Mouse (Mus musculus): Measurements from ENCODE around the gene E2f4. TPM values are rescaled to one million over a fixed set of nuclear protein-coding genes. Genes with fewer than 3 reads are reported as not detected.
A peak's percentile ranks its signal among the peaks of the same experiment; 100 is the strongest.
"Not testable (repeated sequence)": the region's sequence is repeated elsewhere in the genome, so short reads cannot be mapped to it uniquely, and the experiment has no call there.

The E2f4 gene
- total RNA-seq, 2 experiments from 2014 or later: 50.5 to 55.7 TPM

DNA sequence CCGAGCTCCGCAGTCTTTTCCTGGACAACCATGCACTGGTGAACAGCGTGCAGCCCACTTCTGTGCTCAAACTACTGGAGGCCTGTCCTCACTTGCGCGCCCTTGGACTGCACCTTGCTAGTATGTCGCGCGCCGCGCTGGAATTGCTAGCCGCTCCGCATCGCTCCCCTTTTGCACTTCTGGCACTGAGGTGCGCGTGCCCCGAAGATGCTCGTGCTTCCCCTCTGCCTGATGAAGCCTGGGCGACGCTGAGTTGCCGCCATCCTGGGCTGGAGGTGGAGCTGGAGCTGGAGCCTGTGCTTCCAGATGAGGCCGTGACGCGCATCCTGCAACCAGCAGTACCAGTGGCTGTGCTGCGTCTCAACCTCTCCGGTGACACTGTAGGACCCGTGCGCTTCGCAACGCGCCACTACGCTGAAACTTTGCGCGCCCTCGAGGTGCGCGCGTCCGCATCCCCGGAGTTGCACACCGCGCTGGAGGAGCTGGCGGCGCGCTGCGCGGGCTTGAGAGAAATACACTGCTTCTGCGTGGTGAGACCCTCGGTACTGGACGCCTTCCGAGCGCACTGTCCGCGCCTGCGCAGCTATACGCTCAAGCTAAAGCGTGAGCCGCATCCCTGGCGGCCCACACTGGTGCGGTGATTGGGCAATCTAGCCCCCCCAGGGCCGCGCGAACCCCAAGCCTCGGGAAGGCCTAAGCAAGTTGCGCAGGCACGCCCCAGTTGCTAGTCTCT lies 29.0 kb upstream of the E2f4 start:
- no peak for DNase-seq (ENCODE audit: low spot score in 2 of 2)

DNA sequence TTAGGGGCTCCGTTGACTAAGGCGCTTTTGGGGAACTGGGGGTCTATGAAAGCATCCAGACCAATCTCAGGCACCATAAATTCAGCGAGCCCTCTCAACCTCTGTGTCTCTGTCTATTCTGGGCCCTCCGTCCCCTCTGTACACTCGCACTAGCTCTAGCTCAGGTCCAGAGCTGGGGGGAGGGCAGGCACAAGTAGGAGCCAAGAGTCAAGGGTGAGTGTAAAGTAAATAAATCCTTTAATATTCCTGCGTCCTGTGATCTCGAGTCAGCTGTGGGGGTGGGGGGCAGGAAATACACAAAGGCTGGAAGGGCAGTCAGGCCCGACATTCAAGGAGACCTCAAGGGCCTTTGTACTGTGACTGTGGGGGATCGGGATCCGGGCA lies 28.4 kb upstream of the E2f4 start:
- no peak for DNase-seq (ENCODE audit: low spot score in 2 of 2)

DNA sequence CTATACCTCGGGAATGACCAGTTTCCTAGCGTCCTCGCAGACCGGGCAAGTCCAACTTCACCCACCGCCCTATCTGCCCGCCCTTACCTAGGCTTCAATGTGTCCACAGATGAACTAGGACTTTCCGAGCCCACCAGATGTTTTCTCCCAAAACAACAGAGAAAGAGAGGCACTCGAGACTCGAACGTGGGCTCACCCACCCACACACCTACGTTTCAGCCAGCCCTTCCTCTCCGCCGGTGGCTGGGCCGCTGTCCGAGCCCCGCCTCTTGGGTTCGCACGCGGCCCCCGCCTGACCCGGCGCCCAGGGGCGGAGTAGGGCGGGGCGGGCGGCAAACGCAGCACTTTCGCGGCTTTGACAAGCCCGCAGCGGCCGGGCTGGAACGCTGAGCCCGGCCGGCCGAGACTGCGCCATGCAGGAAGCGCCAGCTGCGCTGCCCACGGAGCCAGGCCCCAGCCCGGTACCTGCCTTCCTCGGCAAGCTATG lies 28.0 kb upstream of the E2f4 start, which contains the start of gene Hsf4:
Hsf4 (plus strand) TSS at position 341 of the 487 bp plus-strand sequence.
- no peak for DNase-seq (ENCODE audit: low spot score in 2 of 2)

DNA sequence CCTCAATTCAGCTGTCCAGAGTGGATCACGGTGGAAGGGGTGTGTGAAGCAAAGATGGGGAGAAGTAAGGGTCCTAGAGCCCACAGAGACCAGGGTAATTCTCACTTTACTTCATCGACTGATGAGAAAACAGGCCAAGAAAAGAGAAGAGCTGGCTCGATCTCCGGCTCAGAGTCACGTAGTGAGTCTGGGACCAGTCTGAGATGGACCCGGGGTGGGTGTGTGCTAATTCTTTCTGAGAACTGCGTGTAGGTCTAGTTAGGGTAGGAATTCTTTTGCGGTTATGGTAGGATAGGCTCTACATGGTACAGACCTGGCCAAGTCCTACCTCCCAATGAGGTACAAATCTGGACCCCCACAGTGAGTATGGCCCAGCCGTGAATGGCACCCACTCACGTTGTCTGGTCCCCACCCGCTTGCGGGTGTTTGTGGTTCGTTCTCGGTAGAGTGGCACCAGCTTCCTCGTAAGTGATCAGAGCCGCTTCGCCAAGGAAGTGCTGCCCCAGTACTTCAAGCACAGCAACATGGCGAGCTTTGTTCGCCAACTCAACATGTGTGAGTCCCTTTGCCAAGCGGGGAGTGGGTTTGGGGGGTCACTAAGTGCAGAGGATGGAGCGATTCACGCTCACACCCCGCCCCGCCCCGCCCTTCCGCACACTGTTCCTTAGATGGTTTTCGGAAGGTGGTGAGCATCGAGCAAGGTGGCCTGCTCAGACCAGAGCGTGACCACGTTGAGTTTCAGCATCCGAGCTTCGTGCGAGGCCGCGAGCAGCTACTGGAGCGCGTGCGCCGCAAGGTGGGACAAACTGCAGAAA lies 27.2 kb upstream of the E2f4 start:
- no peak for DNase-seq (ENCODE audit: low spot score in 2 of 2)

DNA sequence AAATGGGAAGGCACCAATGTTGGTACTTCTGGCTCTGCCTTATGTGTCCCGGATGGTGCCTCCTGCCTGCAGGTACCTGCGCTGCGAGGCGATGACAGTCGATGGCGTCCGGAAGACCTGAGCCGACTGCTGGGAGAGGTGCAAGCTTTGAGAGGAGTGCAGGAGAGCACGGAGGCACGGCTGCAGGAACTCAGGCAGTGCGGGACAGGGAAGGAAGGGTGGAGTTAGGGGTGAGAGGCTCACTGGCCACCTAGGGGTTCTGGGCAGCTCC lies 26.6 kb upstream of the E2f4 start:
- DNase-seq (ENCODE audit: low spot score in 2 of 2): no peak

DNA sequence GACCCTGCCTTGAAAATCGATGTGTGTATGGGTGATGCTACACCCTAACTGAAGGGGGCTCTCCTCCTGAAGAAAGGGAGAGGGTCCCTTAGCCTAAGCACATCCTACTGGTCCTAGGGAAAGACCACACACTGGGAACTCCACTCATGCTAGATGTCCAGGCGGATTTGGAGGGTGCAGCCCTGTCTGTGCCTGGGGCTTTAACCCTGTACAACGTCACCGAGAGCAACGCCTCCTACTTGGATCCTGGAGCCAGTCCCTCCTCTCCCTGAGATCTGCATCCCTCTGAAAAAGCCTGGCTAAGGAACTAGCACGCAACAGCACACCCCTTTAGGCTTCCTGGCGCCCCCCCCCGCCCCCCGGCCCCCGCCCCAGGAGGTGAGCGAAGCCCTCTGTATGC lies 22.1 kb upstream of the E2f4 start:
- no peak for DNase-seq (ENCODE audit: low spot score in 2 of 2)

DNA sequence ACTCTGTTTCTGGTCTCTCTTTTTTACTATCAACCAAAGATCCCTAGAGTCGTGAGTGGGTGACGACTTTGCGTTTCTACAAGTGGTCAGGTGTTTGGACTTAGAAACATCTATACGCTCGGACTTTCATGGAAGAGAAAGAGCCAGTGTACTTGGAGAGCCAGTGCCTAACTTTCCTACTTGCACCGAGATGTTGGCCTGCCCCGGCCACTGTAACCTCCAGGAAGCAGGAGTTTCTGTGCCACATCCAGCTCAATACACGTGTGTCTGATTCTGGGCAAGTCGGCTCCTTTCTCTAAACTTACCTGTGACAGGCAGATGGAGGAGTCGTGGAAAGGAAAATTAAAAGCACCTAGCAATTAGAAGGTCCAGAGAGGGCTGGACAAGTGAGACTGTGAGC lies 21.6 kb upstream of the E2f4 start, which contains the start of gene Nol3:
Nol3 (plus strand) TSS at position 301 of the 400 bp plus-strand sequence.
- DNase-seq (ENCODE audit: low spot score in 2 of 2): no peak

DNA sequence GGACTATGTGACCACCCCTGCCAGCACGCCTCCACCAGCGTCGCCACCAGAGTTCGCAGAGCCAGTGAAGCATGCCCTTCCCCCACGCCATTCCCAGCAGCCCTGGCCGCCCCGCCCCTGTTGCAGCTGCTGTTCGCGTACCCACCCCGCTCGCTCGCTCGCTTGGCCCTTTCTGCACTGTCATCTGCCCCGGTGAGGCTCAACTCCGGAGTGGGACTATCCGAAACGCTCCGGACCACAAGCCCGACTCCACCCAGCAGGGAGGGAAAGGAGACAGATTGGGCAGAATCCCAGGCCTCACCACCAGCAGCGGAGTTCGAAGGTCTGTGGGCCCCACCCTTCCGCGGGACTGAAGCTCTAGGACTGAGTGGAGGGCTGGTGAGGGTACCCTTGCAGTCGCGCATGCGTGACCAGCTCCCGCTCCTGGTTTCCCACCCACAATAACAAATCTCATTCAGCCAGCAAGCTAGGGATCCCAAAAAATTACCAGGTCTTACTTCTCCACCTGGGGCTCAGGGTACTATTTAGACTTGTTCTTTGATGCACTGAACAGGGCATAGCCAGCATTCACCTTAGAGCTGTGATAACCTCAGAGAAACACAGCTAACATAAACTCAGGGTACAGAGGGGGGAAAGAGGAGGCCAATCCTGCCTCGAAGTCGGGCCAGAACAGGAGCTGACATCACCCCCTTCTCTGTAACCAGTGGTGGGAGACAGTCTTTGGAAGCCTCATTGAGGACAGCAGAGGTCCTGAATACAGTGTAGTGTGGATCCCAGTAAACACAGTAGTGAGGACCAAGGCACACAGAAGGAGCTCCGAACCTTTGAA lies 21.0 kb upstream of the E2f4 start:
- DNase-seq (ENCODE audit: low spot score in 2 of 2): no peak

DNA sequence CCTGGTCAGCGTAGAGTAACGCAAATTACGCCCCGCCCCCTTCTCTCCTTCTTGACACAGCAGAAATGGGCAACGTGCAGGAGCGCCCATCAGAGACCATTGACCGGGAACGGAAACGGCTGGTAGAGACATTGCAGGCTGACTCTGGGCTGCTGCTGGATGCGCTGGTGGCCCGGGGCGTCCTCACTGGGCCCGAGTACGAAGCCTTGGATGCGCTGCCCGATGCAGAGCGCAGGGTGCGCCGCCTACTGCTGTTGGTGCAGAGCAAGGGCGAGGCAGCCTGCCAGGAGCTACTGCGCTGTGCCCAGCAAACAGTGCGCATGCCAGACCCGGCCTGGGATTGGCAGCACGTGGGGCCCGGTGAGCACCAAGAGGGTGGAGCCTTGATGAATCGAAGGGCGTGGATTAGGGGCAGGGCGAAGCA lies 18.5 kb upstream of the E2f4 start:
- DNase-seq (ENCODE audit: low spot score in 2 of 2): peak; percentile 56 to 62

DNA sequence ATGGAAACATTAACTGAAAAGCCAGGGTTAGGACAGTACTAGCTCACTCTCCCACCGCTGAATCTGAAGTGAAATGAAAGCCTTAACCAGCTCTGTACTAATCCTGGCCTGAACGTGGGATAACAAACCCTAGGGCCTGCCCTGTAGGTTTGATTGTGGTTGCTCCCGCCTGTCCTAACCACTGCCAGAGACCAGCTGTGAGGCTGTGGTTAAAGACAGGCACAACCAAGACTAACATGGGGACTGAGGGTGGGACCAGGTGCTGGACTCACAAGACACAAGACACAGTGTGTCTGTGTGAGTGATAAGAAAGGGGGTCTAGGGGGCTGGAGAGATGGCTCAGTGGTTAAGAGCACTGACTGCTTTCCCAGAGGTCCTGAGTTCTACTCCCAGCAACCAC lies 16.9 kb upstream of the E2f4 start:
- no peak for DNase-seq (ENCODE audit: low spot score in 2 of 2)

DNA sequence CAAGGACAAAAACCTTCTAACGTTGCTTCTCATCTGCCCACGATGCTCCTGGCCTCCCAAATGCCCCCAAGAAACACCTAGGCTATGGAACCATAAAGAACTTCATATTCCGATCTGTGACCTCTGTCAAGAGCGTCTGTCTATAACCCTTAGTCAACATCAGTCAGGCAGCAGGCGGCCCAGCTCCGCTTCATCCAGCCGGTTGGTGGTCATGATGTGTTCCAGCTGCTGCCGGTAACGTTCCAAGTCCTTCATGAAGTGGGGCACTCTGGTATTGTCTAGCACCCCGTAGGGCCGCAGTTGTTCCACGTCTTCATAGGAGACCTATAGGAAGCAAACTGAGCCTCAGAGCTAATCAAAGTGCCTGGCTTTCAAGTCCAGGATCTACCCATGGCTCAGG lies 15.6 kb upstream of the E2f4 start:
- DNase-seq (ENCODE audit: low spot score in 2 of 2): no peak

DNA sequence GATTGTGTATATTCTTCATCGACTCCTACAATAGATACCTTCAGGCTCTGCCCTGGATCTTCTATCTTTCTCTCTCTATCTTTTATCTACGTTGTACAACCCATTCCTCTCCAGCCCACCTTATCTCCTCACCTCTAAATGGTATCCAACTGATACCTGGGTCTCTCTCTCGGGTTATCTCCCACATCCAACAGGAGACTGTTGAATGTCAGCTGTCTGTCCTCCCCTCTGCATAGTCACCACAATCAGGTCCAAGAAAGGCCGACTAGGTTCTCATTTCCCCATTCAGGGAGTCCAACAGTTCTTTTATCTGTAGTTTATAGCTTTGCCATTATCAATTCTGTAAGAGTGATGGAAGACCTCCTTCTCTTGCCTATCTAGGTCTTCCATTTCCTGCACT lies 15.2 kb upstream of the E2f4 start:
- no peak for DNase-seq (ENCODE audit: low spot score in 2 of 2)

DNA sequence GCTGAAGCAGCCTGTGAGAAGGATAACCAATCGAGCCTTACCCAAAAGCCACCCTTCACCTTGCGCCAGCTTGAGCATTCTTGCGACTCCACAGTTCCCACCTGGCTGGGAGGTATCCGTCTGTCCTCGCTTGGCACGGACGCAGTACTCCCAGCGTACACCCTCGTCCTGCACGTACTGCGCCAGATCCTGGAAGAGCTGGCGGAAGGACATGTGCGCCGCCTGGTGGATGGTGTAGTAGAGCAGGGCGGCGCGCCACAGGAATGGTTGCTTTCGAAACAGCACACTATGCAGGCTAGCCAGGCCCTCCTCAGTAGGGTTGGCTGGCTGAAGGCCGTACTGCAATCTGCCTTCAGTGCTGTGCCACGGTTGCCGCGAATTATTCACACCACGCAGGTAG lies 14.4 kb upstream of the E2f4 start:
- no peak for DNase-seq (ENCODE audit: low spot score in 2 of 2)

DNA sequence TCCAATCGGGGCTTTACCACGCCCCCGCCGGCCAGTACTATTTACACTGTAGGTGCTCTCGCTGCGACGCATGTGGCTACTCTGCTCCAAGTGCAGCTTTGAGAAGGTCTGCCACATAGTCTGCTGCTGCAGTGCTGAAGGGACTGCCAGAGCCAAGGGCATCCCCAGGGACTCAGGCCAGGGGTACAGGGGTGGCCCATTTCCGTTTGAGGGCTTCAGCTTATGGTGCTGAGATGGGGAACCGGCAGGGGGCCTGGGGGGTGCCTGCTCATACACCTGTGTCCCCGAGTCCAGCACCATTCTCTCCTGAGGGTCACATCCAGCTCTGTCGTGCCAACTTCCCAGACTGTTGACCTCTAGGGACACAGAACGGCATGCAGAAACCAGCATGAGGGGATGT lies 11.9 kb upstream of the E2f4 start:
- no peak for DNase-seq (ENCODE audit: low spot score in 2 of 2)

DNA sequence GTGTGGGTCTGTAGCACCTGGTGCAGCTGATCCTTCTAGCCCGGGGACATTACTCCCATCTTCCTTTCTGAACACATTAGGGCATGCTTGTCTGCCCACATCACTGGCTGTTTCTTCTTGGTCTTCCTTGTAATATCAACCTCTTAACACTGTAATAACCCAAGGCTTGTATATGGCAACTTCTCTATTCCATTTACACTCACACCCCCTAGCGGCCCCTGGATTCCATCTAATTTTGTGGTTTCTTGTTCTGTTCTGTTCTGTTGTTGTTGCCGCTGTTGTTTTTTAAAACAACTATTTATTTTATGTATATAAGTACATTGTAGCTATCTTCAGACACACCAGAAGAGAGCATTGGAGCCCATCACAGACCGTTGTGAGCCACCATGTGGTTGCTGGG lies 10.6 kb upstream of the E2f4 start:
- no peak for DNase-seq (ENCODE audit: low spot score in 2 of 2)

DNA sequence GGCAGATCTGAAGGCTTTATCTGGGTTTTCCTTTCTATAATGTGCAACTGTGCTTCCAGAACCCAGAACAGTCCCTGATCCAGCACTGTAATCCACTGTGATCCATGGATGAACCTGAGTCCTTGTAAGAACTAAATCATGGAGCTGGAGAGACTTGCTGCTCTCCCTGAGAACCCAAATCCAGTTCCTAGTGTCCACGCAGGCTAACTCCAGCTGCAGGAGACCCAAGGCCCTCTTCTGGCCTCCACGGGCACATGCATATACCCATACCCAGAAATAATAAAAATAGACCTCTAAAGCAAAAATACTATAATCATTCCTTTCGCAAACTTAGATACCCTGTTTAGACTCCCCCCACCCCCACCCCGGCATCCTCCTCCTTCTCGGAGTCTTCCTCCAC lies 9.2 kb upstream of the E2f4 start:
- no peak for DNase-seq (ENCODE audit: low spot score in 2 of 2)

DNA sequence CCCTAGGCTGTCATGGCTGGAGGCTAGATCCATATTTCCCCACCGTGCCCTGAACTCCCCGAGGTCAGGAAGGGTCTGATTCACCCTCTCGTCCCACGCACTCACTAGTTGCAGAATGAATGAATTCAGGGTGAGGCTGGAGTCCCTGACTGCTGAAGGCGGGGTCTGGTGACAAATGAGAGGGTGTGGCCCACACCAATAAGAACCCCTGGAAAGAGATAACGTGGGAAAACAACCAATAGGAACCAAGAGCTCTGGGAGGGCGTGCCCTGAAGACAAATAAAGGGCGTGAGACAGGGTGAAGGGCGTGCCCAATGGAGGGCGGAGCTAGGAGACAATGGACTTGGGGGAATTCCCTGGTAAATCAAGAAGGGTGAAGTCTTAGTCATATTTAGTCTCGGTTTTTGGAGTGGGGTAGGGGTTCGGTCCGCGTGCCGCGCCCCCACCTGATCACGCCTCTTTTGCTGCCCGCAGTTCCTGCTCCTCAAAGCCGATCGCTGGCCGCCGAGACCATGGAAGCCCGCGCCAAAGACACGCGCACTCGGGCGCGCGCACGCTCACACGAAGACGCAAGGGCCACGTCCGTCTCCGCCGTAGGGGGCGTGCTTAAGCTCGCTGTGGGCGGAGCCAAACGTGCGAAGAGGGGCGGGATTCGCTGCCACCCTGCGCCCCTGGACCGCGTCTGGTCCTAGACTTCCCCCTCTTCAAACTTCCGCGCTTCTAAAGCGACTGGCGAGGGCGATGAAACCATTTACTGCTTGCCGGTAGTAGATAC lies 8.3 kb upstream of the E2f4 start:
- peak; percentile 78 to 85 for DNase-seq (ENCODE audit: low spot score in 2 of 2)

DNA sequence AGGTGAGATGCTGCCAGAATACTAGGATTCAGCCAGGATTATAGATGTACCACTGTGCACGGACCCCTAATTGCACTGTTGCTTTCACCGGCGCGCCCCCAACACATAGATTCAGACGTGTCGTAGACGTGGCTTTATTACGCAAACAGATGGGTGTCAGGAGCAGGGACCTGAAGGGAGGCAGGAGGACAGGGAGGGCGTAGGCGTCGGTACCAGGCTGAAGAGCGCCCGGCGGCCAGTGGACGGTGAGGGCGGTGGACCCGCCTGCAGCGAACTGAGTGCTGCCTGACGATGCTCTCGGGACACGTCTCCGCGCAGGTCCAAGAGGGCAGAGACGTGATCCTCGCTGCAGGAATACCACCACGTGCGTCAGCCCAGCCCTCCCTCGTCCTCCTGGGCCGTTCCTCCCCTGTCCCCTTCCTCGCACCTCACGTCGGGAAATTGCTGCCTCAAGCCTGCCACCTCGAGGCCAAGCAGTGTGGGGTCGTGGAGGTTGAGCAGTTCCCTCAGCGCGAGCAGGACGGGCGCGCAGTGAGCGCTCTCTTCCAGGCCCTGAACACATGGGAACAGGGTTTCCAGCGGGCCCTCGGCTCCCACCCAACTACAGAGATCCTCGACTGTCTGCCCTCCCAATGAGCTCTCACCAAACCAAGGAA lies 7.5 kb upstream of the E2f4 start, which contains the start of gene 4931428F04Rik:
4931428F04Rik (minus strand) TSS at position 60 of the 656 bp plus-strand sequence.
- no peak for DNase-seq (ENCODE audit: low spot score in 2 of 2)

DNA sequence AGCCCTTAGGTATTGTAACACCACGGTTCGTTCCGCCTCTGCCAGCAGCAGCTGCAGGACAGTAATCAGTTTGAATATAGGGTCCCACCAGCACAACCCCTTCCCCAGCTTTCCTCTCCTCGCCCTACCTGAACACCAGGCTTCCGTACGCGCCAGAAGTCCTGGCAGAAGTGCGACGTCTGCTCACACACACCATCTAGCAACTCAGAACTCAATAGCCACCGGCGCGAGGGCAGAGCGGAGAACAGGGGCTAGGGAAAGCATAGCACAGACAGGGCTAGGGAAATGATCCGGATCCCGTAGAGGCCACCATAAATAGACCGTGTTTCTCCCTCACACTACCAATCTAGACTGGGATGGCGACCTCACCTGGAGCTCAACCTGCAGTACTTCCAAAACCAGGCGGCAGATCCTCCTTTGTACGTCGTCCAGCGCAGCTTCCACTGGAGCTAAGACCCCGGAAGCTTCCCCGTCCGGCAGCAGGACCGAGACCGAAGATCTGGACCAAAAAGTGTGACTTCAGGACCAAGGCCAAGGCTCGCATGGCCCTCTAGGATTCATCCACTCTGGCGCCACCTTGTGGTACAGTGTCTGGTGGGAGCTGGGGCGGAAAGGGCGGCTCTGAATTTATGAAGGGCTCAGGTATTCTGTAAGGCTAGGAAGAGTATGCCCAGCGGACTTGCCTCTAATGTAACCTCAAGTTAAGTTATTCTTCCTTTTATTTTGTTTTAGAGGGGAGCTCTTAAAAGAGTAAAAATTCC lies 6.7 kb upstream of the E2f4 start:
- peak; percentile 64 to 87 for DNase-seq (ENCODE audit: low spot score in 2 of 2)

DNA sequence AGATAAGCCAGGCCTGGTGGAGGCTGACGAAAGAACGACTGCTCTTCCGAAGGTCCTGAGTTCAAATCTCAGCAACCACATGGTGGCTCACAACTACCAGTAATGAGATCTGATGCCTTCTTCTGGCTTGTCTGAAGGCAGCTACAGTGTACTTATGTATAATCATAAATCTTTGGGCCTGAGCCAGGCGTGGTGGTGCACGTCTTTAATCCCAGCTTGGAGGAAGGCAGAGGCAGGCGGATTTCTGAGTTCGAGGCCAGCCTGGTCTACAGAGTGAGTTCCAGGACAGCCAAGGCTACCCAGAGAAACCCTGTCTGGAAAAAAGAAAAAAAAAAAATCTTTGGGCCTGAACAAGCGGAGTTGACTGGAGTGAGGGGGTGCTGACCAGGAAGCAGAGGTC lies 6.1 kb upstream of the E2f4 start:
- not testable (repeated sequence) for DNase-seq (ENCODE audit: low spot score in 2 of 2)
